Mouse (Mus musculus): Measurements from ENCODE around the gene Pramef20.
A peak's percentile ranks its signal among the peaks of the same experiment; 100 is the strongest.
"Not testable (repeated sequence)": the region's sequence is repeated elsewhere in the genome, so short reads cannot be mapped to it uniquely, and the experiment has no call there.

Gene Pramef20

DNA sequence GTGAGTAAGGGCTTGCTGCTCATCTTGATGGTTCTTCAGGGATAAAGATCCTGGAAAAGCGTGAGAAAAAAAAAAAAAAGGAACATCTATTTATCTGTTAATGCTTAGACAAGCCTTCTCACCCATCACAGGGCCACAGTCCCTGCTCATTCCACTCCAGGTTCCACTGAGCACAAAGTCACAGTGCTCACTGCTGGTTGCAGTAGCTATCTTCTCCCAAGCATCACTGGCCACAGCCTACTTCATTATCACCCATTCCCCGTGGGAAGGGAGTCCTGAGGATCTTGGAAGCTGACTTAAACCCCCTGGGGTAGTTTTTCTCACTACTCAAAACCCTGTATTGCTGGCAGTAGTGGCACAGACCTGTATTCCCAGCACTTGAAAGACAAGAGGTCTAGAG is at the start of gene Pramef20:
Gene Pramef20 (minus strand): TSS at position 23 of the 400 bp plus-strand sequence.
- DNase-seq, result no peak

DNA sequence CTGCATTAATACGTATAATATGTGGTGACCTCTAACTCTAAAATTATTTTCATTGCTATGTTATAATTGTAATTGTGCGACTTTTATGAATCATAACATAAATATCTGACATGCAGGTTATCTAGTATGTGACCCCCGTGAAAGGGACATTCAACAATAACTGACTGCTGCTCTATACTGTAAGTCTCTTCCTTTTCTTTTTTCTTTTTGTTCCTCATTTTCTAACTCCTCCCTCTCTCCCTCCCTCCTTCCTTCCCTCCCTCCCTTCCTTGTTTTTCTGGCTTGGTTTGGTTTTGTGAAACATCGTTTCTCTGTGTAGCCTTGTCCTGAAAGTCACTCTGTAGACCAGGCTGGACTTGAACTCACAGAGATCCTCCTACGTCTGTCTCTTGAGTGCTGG is 46.9 kb upstream of the Pramef20 start:
- no peak for DNase-seq

DNA sequence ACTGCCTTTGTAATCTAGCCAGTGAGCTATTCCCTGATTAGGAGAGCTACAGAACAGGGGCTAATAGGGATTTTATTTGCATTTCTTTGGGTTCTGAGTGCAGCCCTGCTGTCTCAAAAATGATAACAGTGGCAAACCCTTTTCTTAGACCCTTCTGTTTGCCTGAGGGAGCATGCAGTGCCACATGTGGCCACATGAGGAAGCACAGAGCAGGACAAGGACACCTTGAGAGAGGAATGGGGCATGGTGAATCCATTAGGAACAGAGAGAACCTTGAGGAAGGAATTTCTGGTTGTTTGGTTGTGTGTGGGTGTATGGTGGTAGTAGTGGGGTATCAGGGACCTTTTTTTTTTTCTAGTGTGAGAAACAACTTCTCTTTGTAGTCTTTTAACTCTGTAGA is 42.9 kb upstream of the Pramef20 start:
- no peak for DNase-seq

DNA sequence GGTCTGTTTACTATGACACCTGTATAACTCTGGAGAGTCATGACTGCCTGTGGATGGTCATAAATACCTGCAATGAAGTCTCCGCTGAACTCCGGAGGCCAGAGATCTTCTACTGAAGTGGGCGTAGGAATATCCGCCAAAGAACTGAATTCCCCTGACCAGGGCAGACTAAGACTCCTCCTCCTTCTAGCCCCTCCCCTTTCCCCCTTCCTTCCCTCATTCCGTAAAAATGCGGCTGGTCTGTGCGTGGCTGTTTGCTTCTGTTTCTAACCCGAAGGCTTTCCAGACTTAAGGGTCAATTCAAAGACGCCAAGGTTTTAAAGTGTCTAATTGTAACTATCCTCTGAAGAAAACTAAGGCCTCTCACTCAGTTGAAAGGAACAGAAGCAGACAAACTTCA is 30.6 kb upstream of the Pramef20 start, which contains the start of gene Pramef12:
Gene Pramef12 (minus strand): TSS at position 175 of the 400 bp plus-strand sequence.
- no peak for DNase-seq

DNA sequence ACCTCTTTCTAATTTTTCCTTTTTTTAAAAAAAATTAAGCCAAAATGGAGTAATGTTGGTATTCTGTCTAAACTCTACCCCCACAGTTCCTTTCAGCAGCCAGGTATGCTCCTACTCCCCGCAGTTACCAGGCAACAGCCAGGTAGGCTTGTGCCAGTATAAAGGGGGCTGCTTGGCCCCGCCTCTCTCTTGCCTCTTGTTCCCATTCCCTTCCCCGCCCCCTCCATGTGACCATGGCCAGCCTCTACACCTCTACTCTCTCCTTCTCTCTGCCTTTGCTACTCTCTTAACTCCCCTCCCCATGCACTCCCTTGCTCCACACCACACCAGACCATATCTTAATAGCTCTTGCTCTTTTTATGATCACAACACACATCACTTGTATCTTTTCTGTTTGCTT is 28.5 kb upstream of the Pramef20 start:
- DNase-seq, result no peak

DNA sequence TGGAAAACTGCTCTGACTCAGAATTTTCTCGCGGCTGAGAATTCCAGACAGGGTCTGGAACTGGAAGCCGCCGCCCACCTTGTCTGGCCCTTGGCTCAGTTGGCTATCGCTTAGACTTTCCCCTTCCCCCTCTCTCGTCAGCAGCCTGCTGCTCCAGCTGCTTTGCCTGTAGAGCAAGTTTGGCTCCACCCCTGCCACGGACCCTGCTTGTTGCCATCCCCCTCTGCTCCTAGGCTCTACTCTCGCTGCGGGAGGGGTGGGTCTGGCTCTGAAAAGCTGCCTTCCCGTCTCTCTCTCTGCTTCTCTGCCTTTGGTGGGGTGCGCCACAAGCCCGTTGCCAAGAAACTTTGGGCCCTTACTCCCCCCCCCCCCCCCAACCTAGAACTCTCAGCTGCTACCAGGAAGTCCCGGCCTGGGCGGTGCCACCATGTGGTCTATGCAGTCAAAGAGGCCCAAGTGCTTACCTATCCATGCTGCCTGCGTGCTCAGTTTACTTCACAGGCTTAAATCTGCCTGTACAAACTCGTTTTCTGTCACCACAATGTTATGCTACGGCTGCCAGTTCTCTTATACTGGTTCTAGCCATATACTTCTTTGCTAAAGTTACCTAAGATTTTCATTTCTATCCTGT is 26.8 kb upstream of the Pramef20 start:
- peak; percentile 40 for DNase-seq

DNA sequence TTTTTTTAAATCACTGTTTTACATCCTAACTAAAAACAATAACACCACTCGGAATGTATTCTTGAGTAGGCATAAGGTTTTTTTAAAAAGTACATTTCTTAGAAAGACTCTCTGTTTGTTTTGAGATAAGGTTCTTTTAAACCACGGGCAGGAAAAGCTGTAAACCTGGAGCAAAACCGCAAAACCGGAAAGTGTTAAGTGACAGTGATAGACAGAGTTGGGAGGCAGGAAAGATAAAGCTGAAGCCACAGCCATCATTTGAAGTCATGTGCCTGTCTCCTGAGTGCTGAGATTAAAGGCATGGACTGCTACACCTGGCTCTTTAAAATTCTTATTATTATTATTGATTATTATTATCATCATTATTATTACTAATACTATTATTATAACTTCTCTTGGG is 25.0 kb upstream of the Pramef20 start:
- no peak for DNase-seq

DNA sequence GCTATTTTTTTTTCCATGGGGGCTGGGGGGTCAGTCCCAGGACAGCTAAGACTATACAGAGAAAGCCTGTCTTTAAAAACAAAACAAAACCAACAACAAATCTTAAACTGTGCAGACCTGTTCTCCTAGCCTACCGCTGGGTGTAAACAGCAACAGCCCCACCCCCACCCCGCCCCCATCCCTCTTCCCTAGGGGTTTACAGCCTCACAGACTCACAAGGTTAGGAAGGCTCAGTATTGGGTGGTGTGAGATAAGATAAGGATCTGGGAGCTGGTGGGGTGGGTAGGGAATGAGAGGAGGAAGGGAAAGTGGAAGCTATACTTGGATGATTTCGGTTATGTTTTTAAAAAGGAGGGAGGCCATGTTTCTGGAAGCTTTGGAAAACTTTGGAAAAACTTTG is 18.6 kb upstream of the Pramef20 start:
- no peak for DNase-seq

DNA sequence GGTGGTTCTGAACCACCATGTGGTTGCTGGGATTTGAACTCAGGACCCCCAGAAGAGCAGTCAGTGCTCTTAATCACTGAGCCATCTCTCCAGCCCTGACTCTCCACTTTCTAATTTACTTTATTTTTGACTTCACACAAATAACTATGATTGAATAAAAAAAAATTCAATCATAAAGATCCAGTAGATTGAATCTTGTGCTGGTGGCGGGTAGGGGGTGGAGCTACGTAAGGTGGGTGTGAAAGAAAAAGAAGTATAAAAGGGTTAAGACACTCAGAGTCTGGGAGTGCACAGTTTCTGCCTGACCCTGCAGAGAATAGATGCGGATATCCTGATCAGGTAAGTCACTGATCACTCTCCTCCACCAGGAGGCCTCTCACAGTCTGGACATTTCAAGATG is 20.1 kb downstream of the Pramef20 start, which contains the start of gene Gm13119:
Gene Gm13119 (plus strand): TSS at position 301 of the 400 bp plus-strand sequence.
- not testable (repeated sequence) for DNase-seq

DNA sequence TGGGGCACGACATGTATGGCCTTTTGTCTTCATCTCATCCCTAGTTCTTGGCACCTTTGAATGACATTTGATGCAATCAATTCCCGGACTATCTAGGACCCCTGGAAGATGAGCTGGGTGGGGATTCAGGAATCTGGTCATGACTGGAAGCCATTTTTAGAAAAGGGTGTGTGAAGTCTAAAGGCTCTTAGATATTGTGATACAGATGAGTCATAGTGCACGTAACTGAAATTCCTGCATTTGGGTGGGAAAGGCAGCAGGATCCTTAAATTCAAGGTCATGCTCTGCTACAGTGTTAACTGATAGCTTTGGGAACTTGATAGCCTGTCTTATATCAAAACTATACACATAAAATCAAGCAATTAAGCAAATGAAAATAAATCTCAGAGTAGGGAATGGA is 41.9 kb downstream of the Pramef20 start:
- not testable (repeated sequence) for DNase-seq

DNA sequence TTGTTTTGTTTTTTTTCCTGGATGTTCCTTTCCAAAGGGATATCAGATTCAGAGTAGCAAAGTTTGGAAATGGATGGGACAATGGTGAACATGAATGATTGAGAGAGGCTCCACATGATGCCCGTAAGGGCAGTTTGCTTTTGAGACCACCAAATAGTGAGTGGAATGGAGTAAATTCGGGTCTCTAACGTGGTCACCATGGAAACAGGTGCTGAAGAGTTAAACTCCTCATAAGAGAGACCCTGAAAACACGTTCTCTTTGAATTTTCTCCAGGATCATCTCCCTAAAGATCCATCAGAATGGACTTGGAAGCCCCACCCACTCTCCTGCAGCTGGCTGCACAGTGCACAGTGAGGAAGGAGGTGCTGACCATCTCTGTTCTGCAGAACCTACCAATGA is 47.8 kb downstream of the Pramef20 start, which contains the start of gene Gm13128:
Gene Gm13128 (plus strand): TSS at position 301 of the 400 bp plus-strand sequence.
- DNase-seq, result not testable (repeated sequence)

Measured in kidney, postnatal 14 days (tissue).